Mouse (Mus musculus): ENCODE data around the gene Wdr83. TPM values are rescaled to one million over a fixed set of nuclear protein-coding genes. Genes with fewer than 3 reads are reported as not detected.

The Wdr83 gene
- total RNA-seq, 2 experiments from 2014 or later = 15.8 to 35.6 TPM

DNA sequence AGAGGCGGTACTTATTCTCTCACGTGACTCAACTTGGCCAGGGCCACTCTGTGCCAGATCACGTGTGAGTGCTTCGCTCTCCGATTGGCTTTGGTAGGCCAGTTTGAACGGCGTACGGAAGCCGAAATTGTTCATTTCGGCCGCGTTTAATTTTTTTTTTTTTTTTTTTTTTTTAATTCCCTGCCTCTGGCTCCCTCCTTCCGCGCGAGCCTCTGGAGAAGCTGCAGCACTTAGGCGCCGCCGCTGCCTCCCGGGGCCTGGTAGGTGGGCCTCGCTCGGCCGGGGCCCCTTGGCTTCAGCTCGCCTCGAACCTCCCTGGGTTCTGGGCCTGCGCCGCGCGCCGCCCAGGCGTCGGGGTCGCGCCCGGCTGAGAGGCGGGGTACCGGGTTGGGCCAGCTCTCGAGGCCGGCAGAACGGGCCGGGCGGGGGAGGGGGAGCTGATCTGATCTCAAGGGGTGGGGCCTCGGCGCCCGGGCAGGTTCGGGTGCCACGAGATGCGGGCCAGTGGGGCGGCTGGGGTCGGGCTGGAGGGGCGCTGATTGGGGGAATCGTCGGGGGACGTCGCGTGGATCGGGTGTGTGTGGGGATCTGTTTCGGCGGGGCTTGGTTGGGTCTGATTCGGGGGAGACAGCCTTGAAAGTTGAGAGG lies 44.3 kb downstream of the Wdr83 start, which contains the start of gene Tnpo2:
Tnpo2 (plus strand) TSS at position 198 of the 648 bp plus-strand sequence.
- ATAC-seq (replicated peaks; ENCODE audit: low FRiP score, poor library complexity, severe bottlenecking) = peak; percentile 89

GRCm38 (mm10) chr8:85036381-85036717 lies 44.8 kb downstream of the Wdr83 start:
- ATAC-seq (replicated peaks; ENCODE audit: low FRiP score, poor library complexity, severe bottlenecking) = peak; percentile 30

DNA sequence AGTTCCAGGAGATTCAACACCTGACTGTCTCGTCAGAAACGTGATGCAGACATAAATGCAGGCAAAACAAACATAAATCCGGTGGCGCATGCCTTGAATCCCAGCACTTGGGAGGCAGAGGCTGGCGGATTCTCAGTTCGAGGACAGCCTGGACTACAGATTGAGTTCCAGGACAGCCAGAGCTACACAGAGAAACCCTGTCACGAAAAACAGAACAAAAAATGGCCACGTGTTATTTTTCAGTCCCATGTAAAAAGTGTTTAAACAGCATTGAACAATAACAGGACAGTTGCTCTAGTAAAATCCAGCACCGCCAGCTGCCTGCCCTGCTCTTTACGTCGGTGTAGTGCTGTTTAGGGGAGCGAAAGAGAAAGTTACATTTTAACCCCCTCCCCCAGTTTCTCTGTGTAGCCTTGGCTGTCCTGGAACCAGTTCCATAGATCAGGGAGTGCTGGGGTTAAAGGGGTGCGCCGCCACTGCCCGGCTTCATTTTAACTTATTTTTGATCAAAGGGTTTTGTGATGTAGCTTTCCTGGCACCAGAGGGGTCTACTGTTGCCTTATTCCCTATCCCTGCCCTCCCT lies 45.3 kb downstream of the Wdr83 start:
- ATAC-seq (replicated peaks; ENCODE audit: low FRiP score, poor library complexity, severe bottlenecking) = no peak

DNA sequence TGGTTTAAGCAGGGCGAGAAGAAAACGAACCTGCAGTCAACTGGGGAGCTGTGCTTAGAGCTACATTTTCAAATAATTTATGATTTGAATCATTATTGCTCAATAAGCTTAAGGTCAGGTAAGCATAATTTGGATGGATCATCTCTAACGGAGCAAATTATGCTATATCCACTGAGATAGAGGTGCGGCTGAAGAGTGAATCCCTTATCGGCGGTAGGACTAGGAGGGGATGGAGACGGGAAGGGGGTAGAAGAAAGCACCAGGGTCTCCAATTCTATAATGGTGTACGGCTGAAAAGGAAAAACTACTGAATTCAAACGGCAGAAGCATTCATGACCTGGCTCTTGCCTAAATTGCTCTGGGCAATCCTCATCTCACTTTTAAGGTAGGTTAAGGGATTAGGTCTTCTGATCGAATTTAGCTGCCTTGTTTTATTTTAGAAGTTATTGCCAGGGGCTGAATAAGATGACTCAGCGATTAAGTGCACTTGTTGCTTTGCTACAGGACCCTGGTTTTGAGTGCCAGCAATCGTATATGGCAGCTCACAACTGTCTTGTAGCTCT lies 45.9 kb downstream of the Wdr83 start:
- no peak for ATAC-seq (replicated peaks; ENCODE audit: low FRiP score, poor library complexity, severe bottlenecking)

DNA sequence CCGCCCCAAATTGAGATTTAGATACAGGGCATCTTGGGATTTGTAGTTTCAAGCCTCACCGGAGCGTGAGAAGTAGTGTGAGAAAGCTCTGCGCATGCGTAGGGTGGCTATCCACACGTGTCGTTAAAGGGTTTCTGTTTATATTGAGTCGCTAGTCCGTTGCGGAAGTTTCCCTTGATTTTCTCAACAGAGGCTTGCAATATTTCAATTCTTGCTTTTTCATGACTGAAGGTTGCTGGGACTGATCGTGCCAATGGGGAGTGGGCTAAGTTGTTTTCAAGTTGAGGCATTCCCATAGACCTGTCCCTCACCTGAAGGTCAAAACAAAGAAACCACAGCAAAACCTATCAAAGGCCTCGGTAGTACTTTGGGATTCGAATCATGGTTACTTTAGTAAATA lies 46.3 kb downstream of the Wdr83 start:
- ATAC-seq (replicated peaks; ENCODE audit: low FRiP score, poor library complexity, severe bottlenecking) = no peak

DNA sequence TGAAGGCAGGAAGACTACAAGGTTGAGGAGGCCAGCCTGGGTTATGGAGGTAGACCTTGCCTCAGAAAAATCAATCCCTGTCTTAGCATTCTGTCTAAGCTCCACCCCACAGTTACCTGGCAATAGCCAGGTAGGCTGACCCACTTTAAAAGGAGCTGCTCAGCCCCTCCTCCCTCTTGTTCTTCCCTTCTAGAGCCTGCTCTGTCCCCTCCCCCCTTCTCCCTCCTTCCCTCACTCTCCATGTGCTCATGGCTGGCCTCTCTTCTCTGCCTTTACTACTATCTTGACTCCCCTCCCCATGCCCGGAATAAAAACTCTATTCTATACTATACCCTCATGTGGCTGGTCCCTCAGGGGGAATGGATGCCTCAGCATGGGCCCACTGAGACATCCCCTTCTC lies 47.2 kb downstream of the Wdr83 start:
- ATAC-seq (replicated peaks; ENCODE audit: low FRiP score, poor library complexity, severe bottlenecking) = no peak

GRCm38 (mm10) chr8:85032622-85033311 lies 48.3 kb downstream of the Wdr83 start:
- no peak for ATAC-seq (replicated peaks; ENCODE audit: low FRiP score, poor library complexity, severe bottlenecking)

DNA sequence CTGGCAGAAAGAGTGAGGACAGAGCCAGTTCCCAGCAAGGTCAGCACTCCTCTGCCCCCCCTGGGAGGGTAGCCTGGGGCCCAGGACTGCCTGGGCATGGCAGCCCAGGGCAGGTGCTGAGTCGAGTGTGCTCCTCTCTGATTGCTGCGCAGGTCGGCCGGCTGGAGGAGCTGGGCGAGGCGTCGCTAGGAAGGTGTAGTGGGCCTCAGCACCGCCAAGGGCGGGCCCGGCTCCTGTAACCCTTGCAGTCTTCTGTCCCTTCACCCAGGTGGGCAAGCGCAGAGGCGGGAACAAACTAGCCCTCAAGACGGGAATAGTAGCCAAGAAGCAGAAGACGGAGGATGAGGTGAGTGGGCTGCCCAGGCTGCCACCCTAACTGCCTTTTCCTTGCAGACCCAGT lies 51.8 kb downstream of the Wdr83 start:
- no peak for ATAC-seq (replicated peaks; ENCODE audit: low FRiP score, poor library complexity, severe bottlenecking)

DNA sequence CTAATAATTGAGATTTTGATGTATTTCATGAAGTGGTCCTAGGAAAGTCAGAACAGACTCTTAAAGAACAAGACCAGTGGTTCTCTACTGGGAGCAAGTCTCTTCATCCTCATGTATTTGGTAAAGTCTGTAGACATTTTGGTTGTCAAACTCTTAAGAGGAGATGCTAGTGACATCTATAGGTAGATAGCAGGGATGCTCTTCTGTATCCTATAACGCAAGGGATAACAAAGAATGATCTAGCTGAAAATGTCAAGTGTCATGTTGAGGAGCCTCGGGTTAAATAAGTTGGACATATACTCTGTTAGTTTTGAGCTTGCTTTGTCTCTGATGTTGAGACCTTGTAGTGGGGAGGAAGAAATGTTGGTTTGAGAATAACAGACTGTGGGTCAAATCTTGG lies 53.2 kb downstream of the Wdr83 start:
- no peak for ATAC-seq (replicated peaks; ENCODE audit: low FRiP score, poor library complexity, severe bottlenecking)

GRCm38 (mm10) chr8:85027516-85027855 lies 53.6 kb downstream of the Wdr83 start:
- ATAC-seq (replicated peaks; ENCODE audit: low FRiP score, poor library complexity, severe bottlenecking) = no peak

GRCm38 (mm10) chr8:85026670-85027515 lies 54.2 kb downstream of the Wdr83 start, which contains the start of gene Trir:
TSS of gene Trir (plus strand) at chr8:85026823.
- peak; percentile 78 for ATAC-seq (replicated peaks; ENCODE audit: low FRiP score, poor library complexity, severe bottlenecking)

GRCm38 (mm10) chr8:85025098-85025932 lies 55.8 kb downstream of the Wdr83 start, which contains the start of gene Asna1:
TSS of gene Asna1 (minus strand) at chr8:85025281.
- ATAC-seq (replicated peaks; ENCODE audit: low FRiP score, poor library complexity, severe bottlenecking) = peak; percentile 85

Other genes with a start within 250 kb of the Wdr83 start
- gene Gadd45gip1, start 249.8 kb downstream of the Wdr83 start, total RNA-seq (2015; ENCODE audit: low replicate concordance) = 6.7 and 7.6 TPM in 2 replicates
- 11.3 and 16.4 TPM in 2 replicates for gene Gadd45gip1, start 249.8 kb downstream of the Wdr83 start, total RNA-seq (2017; ENCODE audit: low replicate concordance)
- gene Rad23a, start 240.6 kb downstream of the Wdr83 start, total RNA-seq (2015; ENCODE audit: low replicate concordance) = 273 and 355 TPM in 2 replicates
- 296 and 306 TPM in 2 replicates for gene Rad23a, start 240.6 kb downstream of the Wdr83 start, total RNA-seq (2017; ENCODE audit: low replicate concordance)
- gene Calr, start 234.4 kb downstream of the Wdr83 start, total RNA-seq (2015; ENCODE audit: low replicate concordance) = 261 and 337 TPM in 2 replicates
- 660 and 677 TPM in 2 replicates for gene Calr, start 234.4 kb downstream of the Wdr83 start, total RNA-seq (2017; ENCODE audit: low replicate concordance)
- 11.2 and 19.7 TPM in 2 replicates for gene Farsa, start 224.3 kb downstream of the Wdr83 start, total RNA-seq (2015; ENCODE audit: low replicate concordance)
- 29.4 and 35.6 TPM in 2 replicates for gene Farsa, start 224.3 kb downstream of the Wdr83 start, total RNA-seq (2017; ENCODE audit: low replicate concordance)
- gene Syce2, start 209.2 kb downstream of the Wdr83 start, total RNA-seq (2015; ENCODE audit: low replicate concordance) = 65.2 and 133 TPM in 2 replicates
- 9.2 and 29.9 TPM in 2 replicates for gene Syce2, start 209.2 kb downstream of the Wdr83 start, total RNA-seq (2017; ENCODE audit: low replicate concordance)
- 16.9 and 36.9 TPM in 2 replicates for gene Gcdh, start 187.4 kb downstream of the Wdr83 start, total RNA-seq (2015; ENCODE audit: low replicate concordance)
- 22.8 and 26.2 TPM in 2 replicates for gene Gcdh, start 187.4 kb downstream of the Wdr83 start, total RNA-seq (2017; ENCODE audit: low replicate concordance)
- gene Klf1, start 179.4 kb downstream of the Wdr83 start, total RNA-seq (2015; ENCODE audit: low replicate concordance) = 262 and 325 TPM in 2 replicates
- 240 and 399 TPM in 2 replicates for gene Klf1, start 179.4 kb downstream of the Wdr83 start, total RNA-seq (2017; ENCODE audit: low replicate concordance)
- 32.7 and 33.2 TPM in 2 replicates for gene Dnase2a, start 172.7 kb downstream of the Wdr83 start, total RNA-seq (2015; ENCODE audit: low replicate concordance)
- gene Dnase2a, start 172.7 kb downstream of the Wdr83 start, total RNA-seq (2017; ENCODE audit: low replicate concordance) = 74.6 and 78.4 TPM in 2 replicates
- gene Mast1, start 143.9 kb downstream of the Wdr83 start, total RNA-seq (2015; ENCODE audit: low replicate concordance) = not detected in 2 replicates
- not detected in 2 replicates for gene Mast1, start 143.9 kb downstream of the Wdr83 start, total RNA-seq (2017; ENCODE audit: low replicate concordance)
- not detected in 2 replicates for gene Rtbdn, start 134.3 kb downstream of the Wdr83 start, total RNA-seq (2015; ENCODE audit: low replicate concordance)
- gene Rtbdn, start 134.3 kb downstream of the Wdr83 start, total RNA-seq (2017; ENCODE audit: low replicate concordance) = not detected in 2 replicates
- gene Gm49661, start 111.9 kb downstream of the Wdr83 start, total RNA-seq (2015; ENCODE audit: low replicate concordance) = not detected in 2 replicates
- not detected in 2 replicates for gene Gm49661, start 111.9 kb downstream of the Wdr83 start, total RNA-seq (2017; ENCODE audit: low replicate concordance)
- gene Prdx2, start 111.7 kb downstream of the Wdr83 start, total RNA-seq (2015; ENCODE audit: low replicate concordance) = 2,168 and 2,598 TPM in 2 replicates
- gene Prdx2, start 111.7 kb downstream of the Wdr83 start, total RNA-seq (2017; ENCODE audit: low replicate concordance) = 2,812 and 2,913 TPM in 2 replicates
- gene Rnaseh2a, start 111.5 kb downstream of the Wdr83 start, total RNA-seq (2015; ENCODE audit: low replicate concordance) = 82.6 and 141 TPM in 2 replicates
- gene Rnaseh2a, start 111.5 kb downstream of the Wdr83 start, total RNA-seq (2017; ENCODE audit: low replicate concordance) = 63.3 and 93.8 TPM in 2 replicates
- 8.0 and 12.3 TPM in 2 replicates for gene Junb, start 102.6 kb downstream of the Wdr83 start, total RNA-seq (2015; ENCODE audit: low replicate concordance)
- 10.4 and 15.1 TPM in 2 replicates for gene Junb, start 102.6 kb downstream of the Wdr83 start, total RNA-seq (2017; ENCODE audit: low replicate concordance)
- gene Hook2, start 90.7 kb downstream of the Wdr83 start, total RNA-seq (2015; ENCODE audit: low replicate concordance) = 0.42 and 0.72 TPM in 2 replicates
- 2.6 and 4.6 TPM in 2 replicates for gene Hook2, start 90.7 kb downstream of the Wdr83 start, total RNA-seq (2017; ENCODE audit: low replicate concordance)
- gene Best2, start 66.8 kb downstream of the Wdr83 start, total RNA-seq (2015; ENCODE audit: low replicate concordance) = not detected in 2 replicates
- not detected in 2 replicates for gene Best2, start 66.8 kb downstream of the Wdr83 start, total RNA-seq (2017; ENCODE audit: low replicate concordance)
- 42.8 and 69.2 TPM in 2 replicates for gene Asna1, start 56.0 kb downstream of the Wdr83 start, total RNA-seq (2015; ENCODE audit: low replicate concordance)
- 19.0 and 29.3 TPM in 2 replicates for gene Asna1, start 56.0 kb downstream of the Wdr83 start, total RNA-seq (2017; ENCODE audit: low replicate concordance)
- gene Trir, start 54.5 kb downstream of the Wdr83 start, total RNA-seq (2015; ENCODE audit: low replicate concordance) = 143 and 183 TPM in 2 replicates
- gene Trir, start 54.5 kb downstream of the Wdr83 start, total RNA-seq (2017; ENCODE audit: low replicate concordance) = 140 and 476 TPM in 2 replicates
- 24.9 and 35.6 TPM in 2 replicates for gene Tnpo2, start 44.4 kb downstream of the Wdr83 start, total RNA-seq (2015; ENCODE audit: low replicate concordance)
- gene Tnpo2, start 44.4 kb downstream of the Wdr83 start, total RNA-seq (2017; ENCODE audit: low replicate concordance) = 31.8 and 40.2 TPM in 2 replicates
- gene Fbxw9, start 21.3 kb downstream of the Wdr83 start, total RNA-seq (2015; ENCODE audit: low replicate concordance) = 4.3 and 10.5 TPM in 2 replicates
- 1.4 and 2.8 TPM in 2 replicates for gene Fbxw9, start 21.3 kb downstream of the Wdr83 start, total RNA-seq (2017; ENCODE audit: low replicate concordance)
- not detected in 2 replicates for gene Gm5741, start 13.3 kb downstream of the Wdr83 start, total RNA-seq (2015; ENCODE audit: low replicate concordance)
- gene Gm5741, start 13.3 kb downstream of the Wdr83 start, total RNA-seq (2017; ENCODE audit: low replicate concordance) = not detected in 2 replicates
- 13.4 and 15.9 TPM in 2 replicates for gene Dhps, start 9.5 kb downstream of the Wdr83 start, total RNA-seq (2015; ENCODE audit: low replicate concordance)
- 3.5 and 4.7 TPM in 2 replicates for gene Dhps, start 9.5 kb downstream of the Wdr83 start, total RNA-seq (2017; ENCODE audit: low replicate concordance)
- 37.7 and 66.3 TPM in 2 replicates for gene Wdr83os, start 566 bp downstream of the Wdr83 start, total RNA-seq (2015; ENCODE audit: low replicate concordance)
- gene Wdr83os, start 566 bp downstream of the Wdr83 start, total RNA-seq (2017; ENCODE audit: low replicate concordance) = 7.3 and 23.1 TPM in 2 replicates
- 19.8 and 34.4 TPM in 2 replicates for gene Man2b1, start 2.0 kb upstream of the Wdr83 start, total RNA-seq (2015; ENCODE audit: low replicate concordance)
- 7.0 and 13.2 TPM in 2 replicates for gene Man2b1, start 2.0 kb upstream of the Wdr83 start, total RNA-seq (2017; ENCODE audit: low replicate concordance)
- not detected in 2 replicates for gene Zfp791, start 41.8 kb upstream of the Wdr83 start, total RNA-seq (2015; ENCODE audit: low replicate concordance)
- not detected in 2 replicates for gene Zfp791, start 41.8 kb upstream of the Wdr83 start, total RNA-seq (2017; ENCODE audit: low replicate concordance)
- not detected in 2 replicates for gene Cks1brt, start 70.6 kb upstream of the Wdr83 start, total RNA-seq (2015; ENCODE audit: low replicate concordance)
- gene Cks1brt, start 70.6 kb upstream of the Wdr83 start, total RNA-seq (2017; ENCODE audit: low replicate concordance) = not detected in 2 replicates
- gene Olfr371, start 144.7 kb upstream of the Wdr83 start, total RNA-seq (2015; ENCODE audit: low replicate concordance) = not detected in 2 replicates
- not detected in 2 replicates for gene Olfr371, start 144.7 kb upstream of the Wdr83 start, total RNA-seq (2017; ENCODE audit: low replicate concordance)
- gene Orc6, start 218.3 kb upstream of the Wdr83 start, total RNA-seq (2015; ENCODE audit: low replicate concordance) = 132 and 186 TPM in 2 replicates
- gene Orc6, start 218.3 kb upstream of the Wdr83 start, total RNA-seq (2017; ENCODE audit: low replicate concordance) = 128 and 184 TPM in 2 replicates
- 89.0 and 125 TPM in 2 replicates for gene Vps35, start 218.5 kb upstream of the Wdr83 start, total RNA-seq (2015; ENCODE audit: low replicate concordance)
- gene Vps35, start 218.5 kb upstream of the Wdr83 start, total RNA-seq (2017; ENCODE audit: low replicate concordance) = 85.3 and 118 TPM in 2 replicates

Data from erythroid progenitor cell, adult 5-6 weeks (primary cell).